Mouse (Mus musculus) brain, embryonic 14.5 days (tissue): ENCODE measurements around the gene Sec61g.

ENCODE experiments used
- CTCF ChIP-seq: fragments of 200-500 bp; IDR thresholded peaks from 2 replicates; pipeline ENCODE4 v1.5.1; 2012; ENCODE audit warnings: inconsistent platforms, mild to moderate bottlenecking, moderate library complexity, borderline replicate concordance; ENCODE audit not compliant: insufficient read depth, insufficient read length; ENCODE audit errors: extremely low read depth
- POLR2A ChIP-seq: fragments of 200-500 bp; IDR thresholded peaks from 2 replicates; pipeline ENCODE4 v1.6.1; 2012; ENCODE audit warnings: mild to moderate bottlenecking, inconsistent platforms, borderline replicate concordance; ENCODE audit not compliant: poor library complexity, insufficient read depth, insufficient read length, severe bottlenecking; ENCODE audit errors: extremely low read depth

DNA sequence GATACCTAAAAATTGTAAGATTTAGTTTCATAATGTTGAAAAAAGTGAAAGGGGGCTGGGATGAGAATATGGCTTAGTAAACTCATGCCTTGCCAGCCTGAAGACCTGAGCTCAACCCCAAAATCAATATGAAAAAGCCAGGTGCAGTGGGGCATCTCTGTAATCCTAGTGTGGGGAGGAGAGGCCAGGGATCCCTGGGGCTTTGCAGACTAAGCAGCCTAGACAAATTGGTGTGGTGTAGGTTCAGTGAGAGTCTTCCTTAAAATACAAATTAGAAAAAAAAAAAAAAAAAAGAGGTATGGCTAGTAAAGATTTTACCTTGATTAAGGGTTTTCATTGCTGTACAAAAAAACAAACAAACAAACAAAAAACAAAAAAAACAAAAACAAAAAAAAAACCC lies 20.6 kb upstream of the Sec61g start:
- TF ChIP-seq CTCF: no peak
- no peak for TF ChIP-seq POLR2A
